Comparison of ENCODE assay signal across 13 mouse cellular contexts in genomic region chr2:145003509-145003908, GRCm38 (mm10).
"Had no signal": no experiment of that assay in that cellular context is flagged by ENCODE, and none has a peak within 500 bp of the region (broad histone marks: within the 10 kb centered on the region; RNA-seq: fewer than 3 reads in every experiment).

No protein-coding gene starts in this region.

- H3K4me3 ChIP-seq: limb, embryonic 13.5 days; liver, embryonic 15.5 days; midbrain, embryonic 13.5 days; myocyte; neural tube, embryonic 15.5 days had no signal

- ATAC-seq: midbrain, embryonic 13.5 days had no signal

- H3K9me3 ChIP-seq: limb, embryonic 13.5 days; liver, embryonic 15.5 days; midbrain, embryonic 13.5 days; neural tube, embryonic 15.5 days had no signal

- H3K9ac ChIP-seq: limb, embryonic 13.5 days; liver, embryonic 15.5 days; midbrain, embryonic 13.5 days; neural tube, embryonic 15.5 days had no signal

- H3K4me2 ChIP-seq: limb, embryonic 13.5 days; liver, embryonic 15.5 days; midbrain, embryonic 13.5 days; neural tube, embryonic 15.5 days had no signal

- H3K27me3 ChIP-seq: limb, embryonic 13.5 days; liver, embryonic 15.5 days; midbrain, embryonic 13.5 days; neural tube, embryonic 15.5 days had no signal

- H3K27ac ChIP-seq: limb, embryonic 13.5 days; liver, embryonic 15.5 days; macrophage; midbrain, embryonic 13.5 days; neural tube, embryonic 15.5 days had no signal

- H3K36me3 ChIP-seq: limb, embryonic 13.5 days; liver, embryonic 15.5 days; midbrain, embryonic 13.5 days; neural tube, embryonic 15.5 days had no signal

- DNase-seq: kidney, postnatal 25 days; layer of hippocampus, adult 9-11 months; lung, adult 2 months; lung, postnatal 14 days; right cerebral cortex, adult 18-20 months; right cerebral cortex, postnatal 25 days; thymus, postnatal 4 days had no signal

- H3K4me1 ChIP-seq: limb, embryonic 13.5 days; liver, embryonic 15.5 days; midbrain, embryonic 13.5 days; neural tube, embryonic 15.5 days had no signal
